Mouse (Mus musculus) midbrain, embryonic 12.5 days (tissue): ENCODE data around the gene Camk2g. TPM values are rescaled to one million over a fixed set of nuclear protein-coding genes. Genes with fewer than 3 reads are reported as not detected.
"Not testable (repeated sequence)": the region's sequence is repeated elsewhere in the genome, so short reads cannot be mapped to it uniquely, and the experiment has no call there.

Experiments used
- ATAC-seq: fragments of 200-750 bp; cut with Nextera tagmentation; 2 replicates; pipeline ENCODE4 v1.8.0; 2017; ENCODE audit warnings: low read depth, moderate TSS enrichment, moderate library complexity; ENCODE audit not compliant: low FRiP score
- H3K27ac ChIP-seq: fragments of 300-500 bp; sonication (generic); replicated peaks from 2 replicates; pipeline ENCODE4 v1.5.1; 2016; ENCODE audit warnings: mild to moderate bottlenecking
- H3K27me3 ChIP-seq: fragments of 300-500 bp; sonication (generic); 2 replicates; pipeline ENCODE4 v1.6.1; 2016; ENCODE audit warnings: mild to moderate bottlenecking
- H3K36me3 ChIP-seq: fragments of 300-500 bp; sonication (generic); 2 replicates; pipeline ENCODE4 v1.6.1; 2016
- H3K4me1 ChIP-seq: fragments of 300-500 bp; sonication (generic); 2 replicates; pipeline ENCODE4 v1.6.1; 2016
- H3K4me2 ChIP-seq: fragments of 300-500 bp; sonication (generic); replicated peaks from 2 replicates; pipeline ENCODE4 v1.6.1; 2016; ENCODE audit warnings: mild to moderate bottlenecking, moderate library complexity
- H3K4me3 ChIP-seq: fragments of 300-500 bp; sonication (generic); 2 replicates; pipeline ENCODE4 v1.5.1; 2016; ENCODE audit warnings: mild to moderate bottlenecking
- H3K9ac ChIP-seq: fragments of 300-500 bp; sonication (generic); replicated peaks from 2 replicates; pipeline ENCODE4 v1.6.1; 2016; ENCODE audit warnings: mild to moderate bottlenecking, moderate library complexity
- H3K9me3 ChIP-seq: fragments of 300-500 bp; sonication (generic); 2 replicates; pipeline ENCODE4 v1.6.1; 2016; ENCODE audit warnings: mild to moderate bottlenecking
- WGBS: fragments of 180-500 bp; shearing (Covaris S2); methylation state at CpG from one replicate; pipeline ENCODE4 v1.1.7; 2016; 5-methylcytosine and 5-hydroxymethylcytosine counted together
- polyA plus RNA-seq: library from polyadenylated mRNA; unstranded; fragments of >200 nt; fragmentation: Nextera tagmentation; extraction: Ambion mirVana; gene quantifications from 2 replicates; pipeline ENCODE4 v1.2.1, GENCODE M21; 2016

Gene Camk2g
- polyA plus RNA-seq, 1 experiment from 2014 or later: 56.8 TPM

DNA sequence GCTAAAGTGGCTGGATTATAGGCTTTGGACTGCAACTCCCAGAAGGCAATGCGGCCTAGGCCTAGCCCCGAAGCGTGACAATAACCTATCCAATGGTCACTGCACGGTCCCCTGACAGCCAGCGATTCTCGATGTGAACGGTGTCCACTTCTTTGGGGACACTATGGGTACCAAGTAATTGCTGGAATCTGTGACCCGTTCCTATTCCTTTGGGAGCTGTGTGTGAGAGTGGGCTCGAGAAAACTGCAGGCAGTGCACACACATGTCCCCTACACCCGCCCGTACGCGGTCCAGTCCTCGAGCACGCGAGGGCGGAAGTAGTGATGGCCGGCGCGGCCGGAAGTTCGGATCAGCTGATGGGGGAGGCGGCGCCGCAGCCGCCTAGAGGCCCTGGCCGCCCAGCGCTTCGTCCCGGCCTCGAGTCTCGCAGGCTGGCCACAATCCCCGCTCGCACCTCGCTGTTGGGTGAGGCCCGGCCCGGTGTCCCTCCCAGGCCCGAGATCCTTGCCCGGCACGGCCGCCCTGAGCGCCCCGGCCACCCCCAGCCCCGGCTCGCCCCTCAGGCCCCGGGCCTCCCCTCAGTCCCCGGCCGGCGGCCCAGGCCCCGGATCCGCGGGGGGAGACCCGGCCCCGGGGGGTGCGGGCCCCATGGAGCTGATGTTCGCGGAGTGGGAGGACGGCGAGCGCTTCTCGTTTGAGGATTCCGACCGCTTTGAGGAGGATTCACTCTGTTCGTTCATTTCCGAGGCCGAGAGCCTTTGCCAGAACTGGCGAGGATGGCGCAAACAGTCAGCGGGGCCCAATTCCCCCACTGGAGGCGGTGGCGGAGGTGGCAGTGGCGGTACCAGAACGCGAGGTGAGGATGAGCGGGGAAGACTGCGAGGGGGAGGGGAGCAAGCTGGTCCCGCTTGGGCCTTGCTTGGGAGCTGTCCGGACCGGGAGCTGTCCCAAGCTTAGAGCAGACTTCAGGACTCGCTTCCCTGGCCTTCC is 86.4 kb downstream of the Camk2g start, which contains the start of gene Zswim8:
Gene Zswim8 (plus strand): TSS at position 352 of the 990 bp plus-strand sequence.
- Histone ChIP-seq H3K9me3 (no peaks in the 10 kb centered on the region), H3K27me3 (no peaks in the 10 kb centered on the region), H3K4me1 (peaks cover 21% of the 10 kb centered on the region), H3K9ac (peak within 1 kb of the TSS; percentile 99), H3K4me2 (peak within 1 kb of the TSS; percentile 85), H3K4me3 (peak within 1 kb of the TSS; percentile 97), H3K27ac (peak within 1 kb of the TSS; percentile 80), H3K36me3 (peaks cover 41% of the 10 kb centered on the region)
- peak; percentile 90 for ATAC-seq
- WGBS: under 1% methylated on average over 73 of the region's 80 CpGs

DNA sequence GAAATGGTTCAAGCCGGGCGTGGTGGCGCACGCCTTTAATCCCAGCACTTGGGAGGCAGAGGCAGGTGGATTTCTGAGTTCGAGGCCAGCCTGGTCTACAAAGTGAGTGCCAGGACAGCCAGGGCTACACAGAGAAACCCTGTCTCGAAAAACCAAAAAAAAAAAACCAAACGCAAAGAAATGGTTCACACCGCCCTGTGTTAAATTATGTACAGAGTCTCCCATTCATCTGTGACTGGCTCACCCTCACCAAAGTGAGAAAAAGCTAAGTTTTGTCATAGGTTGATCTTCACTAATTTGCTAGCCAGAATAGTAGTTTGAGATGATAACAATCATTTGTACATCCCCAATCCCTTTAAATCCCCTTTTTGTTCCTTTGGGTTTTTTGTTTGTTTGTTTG is 90.4 kb downstream of the Camk2g start:
- Histone ChIP-seq H3K4me1 (peaks cover 36% of the 10 kb centered on the region), H3K9ac (peak overlapping the region; percentile 71), H3K4me3 (peak overlapping the region; percentile 63), H3K27ac (peak overlapping the region; percentile 81), H3K36me3 (peaks cover 15% of the 10 kb centered on the region), H3K4me2 (peak overlapping the region; percentile 72)
- not testable (repeated sequence) for H3K27me3 ChIP-seq, H3K9me3 ChIP-seq, ATAC-seq
- WGBS: 11% methylated on average over 8 of the region's 8 CpGs

DNA sequence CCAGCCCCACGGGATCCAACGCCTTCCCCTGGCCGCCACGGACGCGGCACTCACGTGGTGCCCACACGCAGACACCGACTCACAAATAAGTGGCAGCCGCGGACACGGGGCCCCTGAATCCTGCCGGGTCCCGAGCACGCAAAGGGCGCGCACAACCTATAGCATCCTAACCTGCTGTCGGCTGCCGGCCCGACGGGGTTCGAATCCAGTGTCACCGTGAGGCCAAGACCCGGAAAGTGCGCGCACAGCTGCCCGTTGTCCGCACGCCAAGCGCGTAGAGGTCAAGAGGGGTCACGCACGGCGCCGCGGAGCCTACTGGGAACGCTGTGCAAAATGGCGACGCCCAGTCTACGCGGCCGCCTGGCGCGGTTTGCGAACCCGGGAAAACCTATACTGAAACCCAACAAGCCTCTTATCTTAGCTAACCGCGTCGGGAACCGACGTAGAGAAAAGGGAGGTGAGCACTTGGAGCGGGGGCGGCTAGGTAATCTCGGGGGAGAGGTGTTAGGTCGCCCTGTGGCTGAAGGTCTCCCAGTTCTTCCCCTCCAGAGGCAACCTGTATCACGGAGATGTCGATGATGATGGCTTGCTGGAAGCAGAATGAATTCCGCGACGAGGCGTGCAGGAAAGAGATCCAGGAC is 91.0 kb downstream of the Camk2g start, which contains the start of gene Chchd1:
Gene Chchd1 (plus strand): TSS at position 266 of the 641 bp plus-strand sequence.
- H3K4me2 ChIP-seq: peak within 1 kb of the TSS; percentile 72
- peak within 1 kb of the TSS; percentile 81 for H3K27ac ChIP-seq
- H3K4me1 ChIP-seq: peaks cover 38% of the 10 kb centered on the region
- H3K9ac ChIP-seq: peak within 1 kb of the TSS; percentile 71
- H3K4me3 ChIP-seq: peak within 1 kb of the TSS; percentile 63
- WGBS: under 1% methylated on average over 61 of the region's 61 CpGs
- ATAC-seq: peak; percentile 68
- peaks cover 15% of the 10 kb centered on the region for H3K36me3 ChIP-seq
- no peaks in the 10 kb centered on the region for H3K9me3 ChIP-seq
- no peaks in the 10 kb centered on the region for H3K27me3 ChIP-seq

DNA sequence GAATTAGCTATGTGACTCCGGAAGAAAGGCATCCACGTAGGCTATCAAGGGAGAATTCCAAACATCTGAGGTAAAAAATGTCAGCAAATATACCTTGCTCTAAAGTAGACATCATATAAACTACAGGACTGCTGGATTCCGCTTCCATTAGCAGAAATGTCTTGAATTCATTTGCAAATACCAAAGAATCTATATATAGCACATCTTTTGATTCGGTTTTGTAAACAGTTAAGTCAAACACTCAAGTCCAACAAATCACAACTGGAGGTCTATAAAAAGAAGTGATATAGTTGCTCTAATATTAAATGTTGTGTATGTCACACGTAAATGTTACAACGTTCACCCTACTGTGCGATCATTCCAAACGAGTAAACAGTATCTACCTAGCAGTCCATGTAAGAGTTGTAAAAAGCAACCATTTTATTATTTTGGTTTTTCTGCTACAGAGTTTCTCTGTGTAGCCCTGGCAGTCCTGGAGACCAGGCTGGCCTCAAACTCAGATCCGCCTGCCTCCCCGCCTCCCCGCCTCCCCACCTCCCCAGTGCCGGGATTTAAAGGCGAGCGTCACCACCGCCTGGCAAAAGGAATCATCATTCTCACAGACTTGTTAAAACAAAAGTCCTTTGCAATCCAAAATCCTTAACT is 91.7 kb downstream of the Camk2g start:
- Histone ChIP-seq H3K4me2 (peak overlapping the region; percentile 72), H3K27me3 (no peaks in the 10 kb centered on the region), H3K9me3 (no peaks in the 10 kb centered on the region), H3K36me3 (peaks cover 15% of the 10 kb centered on the region), H3K27ac (peak overlapping the region; percentile 81), H3K9ac (peak overlapping the region; percentile 71), H3K4me1 (peaks cover 44% of the 10 kb centered on the region), H3K4me3 (peak overlapping the region; percentile 63)
- WGBS: 16% methylated on average over 15 of the region's 15 CpGs
- ATAC-seq: peak; percentile 13; the same call in 1 of the 2 replicates

DNA sequence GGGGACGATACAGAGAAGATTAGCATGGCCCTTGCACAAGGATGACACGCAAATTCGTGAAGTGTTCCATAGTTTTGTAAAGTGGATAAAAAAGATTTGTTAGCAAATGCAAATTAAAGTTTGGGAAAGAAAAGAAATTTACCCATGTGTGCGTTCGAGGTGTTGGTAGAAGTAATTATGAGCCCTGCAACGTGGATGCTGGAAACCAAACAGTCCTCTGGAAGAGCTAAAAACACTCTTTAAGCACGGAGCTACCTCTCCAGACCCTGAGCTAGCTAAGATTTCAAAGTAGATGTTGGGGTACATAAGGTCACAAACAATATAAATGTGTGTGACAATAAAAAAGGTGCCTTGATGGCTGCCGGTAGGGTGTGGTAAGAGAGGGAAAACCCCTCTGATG is 92.3 kb downstream of the Camk2g start:
- no peak for ATAC-seq
- peaks cover 51% of the 10 kb centered on the region for H3K4me1 ChIP-seq
- peak overlapping the region; percentile 72 for H3K4me2 ChIP-seq
- H3K9ac ChIP-seq: no peak overlapping the region
- no peaks in the 10 kb centered on the region for H3K27me3 ChIP-seq
- WGBS: 82% methylated on average over 8 of the region's 8 CpGs
- H3K9me3 ChIP-seq: no peaks in the 10 kb centered on the region
- peaks cover 15% of the 10 kb centered on the region for H3K36me3 ChIP-seq
- peak overlapping the region; percentile 63; the same call in 1 of the 2 replicates for H3K4me3 ChIP-seq
- H3K27ac ChIP-seq: no peak overlapping the region

DNA sequence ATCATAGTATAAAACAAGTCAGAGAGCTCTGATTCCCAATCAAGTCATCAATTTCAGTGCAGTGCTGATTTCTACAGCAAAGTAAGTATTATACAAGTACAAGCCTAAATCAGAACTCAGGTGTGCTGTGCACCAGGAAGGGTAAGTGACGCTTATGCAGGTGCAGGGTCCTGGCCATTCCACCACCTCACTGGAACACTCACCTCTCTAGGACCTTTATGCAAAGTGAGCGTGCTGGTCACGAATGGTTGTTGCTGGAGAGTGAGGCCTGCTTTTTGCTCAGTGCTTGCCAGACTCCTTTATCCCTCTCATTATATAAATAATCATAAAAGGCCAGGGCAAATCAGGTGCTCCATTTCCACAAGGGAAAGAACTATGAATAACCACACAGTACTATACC is 93.5 kb downstream of the Camk2g start:
- no peak overlapping the region for H3K4me3 ChIP-seq
- H3K36me3 ChIP-seq: peaks cover 11% of the 10 kb centered on the region
- no peak overlapping the region for H3K4me2 ChIP-seq
- no peaks in the 10 kb centered on the region for H3K27me3 ChIP-seq
- H3K4me1 ChIP-seq: peaks cover 61% of the 10 kb centered on the region
- H3K9me3 ChIP-seq: no peaks in the 10 kb centered on the region
- no peak overlapping the region for H3K27ac ChIP-seq
- no peak for ATAC-seq
- H3K9ac ChIP-seq: no peak overlapping the region
- 89% methylated on average over 3 of the region's 3 CpGs for WGBS

DNA sequence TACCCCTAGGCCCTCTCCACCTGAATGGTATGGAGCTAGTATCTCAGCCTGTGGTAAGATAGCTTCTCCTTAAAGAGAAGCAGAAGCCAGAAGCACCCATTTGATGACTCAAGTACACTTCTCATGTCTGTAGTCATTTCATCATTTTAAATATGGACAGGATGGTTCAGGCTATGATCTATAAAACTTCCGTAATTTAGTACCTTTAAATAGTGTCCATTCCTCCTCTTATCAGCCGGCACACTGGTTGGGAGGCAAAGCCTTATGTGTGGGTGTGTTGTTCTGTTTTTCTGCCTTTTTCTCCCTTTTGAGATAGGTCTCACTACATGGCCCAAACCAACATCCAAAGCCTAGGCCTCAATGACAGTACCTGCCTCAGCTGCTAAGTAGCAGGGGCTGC is 95.4 kb downstream of the Camk2g start:
- Histone ChIP-seq H3K36me3 (peaks cover 9% of the 10 kb centered on the region), H3K4me2 (peak overlapping the region; percentile 87; the same call in 1 of the 2 replicates), H3K27ac (no peak overlapping the region), H3K27me3 (no peaks in the 10 kb centered on the region), H3K4me3 (0 out of 2 replicates have a peak overlapping the region, but pooled peaks have one; percentile 5), H3K4me1 (peaks cover 64% of the 10 kb centered on the region), H3K9me3 (no peaks in the 10 kb centered on the region), H3K9ac (peak overlapping the region; percentile 31; the same call in 1 of the 2 replicates)
- WGBS: 92% methylated on average over 2 of the region's 2 CpGs
- ATAC-seq: no peak

- peak overlapping the region; percentile 90 for H3K4me3 ChIP-seq
- no peaks in the 10 kb centered on the region for H3K9me3 ChIP-seq
- WGBS: 15% methylated on average over 1 of the region's 1 CpGs
- H3K27ac ChIP-seq: no peak overlapping the region; the same call in 1 of the 2 replicates
- peaks cover 25% of the 10 kb centered on the region for H3K36me3 ChIP-seq
- H3K4me1 ChIP-seq: peaks cover 60% of the 10 kb centered on the region
- no peaks in the 10 kb centered on the region for H3K27me3 ChIP-seq
- H3K9ac ChIP-seq: peak overlapping the region; percentile 91; the same call in 1 of the 2 replicates
- peak overlapping the region; percentile 87 for H3K4me2 ChIP-seq
- no peak for ATAC-seq
These were observed 96.9 kb downstream of the Camk2g start for GRCm38 (mm10) chr14:20696986-20697385.

GRCm38 (mm10) chr14:20695761-20696520 is 97.9 kb downstream of the Camk2g start:
- peaks cover 35% of the 10 kb centered on the region for H3K36me3 ChIP-seq
- peak overlapping the region; percentile 97 for H3K27ac ChIP-seq
- H3K4me3 ChIP-seq: peak overlapping the region; percentile 90
- WGBS: 15% methylated on average over 27 of the region's 27 CpGs
- H3K9ac ChIP-seq: peak overlapping the region; percentile 91
- no peaks in the 10 kb centered on the region for H3K27me3 ChIP-seq
- peak overlapping the region; percentile 87 for H3K4me2 ChIP-seq
- H3K9me3 ChIP-seq: no peaks in the 10 kb centered on the region
- ATAC-seq: no peak
- peaks cover 51% of the 10 kb centered on the region for H3K4me1 ChIP-seq

DNA sequence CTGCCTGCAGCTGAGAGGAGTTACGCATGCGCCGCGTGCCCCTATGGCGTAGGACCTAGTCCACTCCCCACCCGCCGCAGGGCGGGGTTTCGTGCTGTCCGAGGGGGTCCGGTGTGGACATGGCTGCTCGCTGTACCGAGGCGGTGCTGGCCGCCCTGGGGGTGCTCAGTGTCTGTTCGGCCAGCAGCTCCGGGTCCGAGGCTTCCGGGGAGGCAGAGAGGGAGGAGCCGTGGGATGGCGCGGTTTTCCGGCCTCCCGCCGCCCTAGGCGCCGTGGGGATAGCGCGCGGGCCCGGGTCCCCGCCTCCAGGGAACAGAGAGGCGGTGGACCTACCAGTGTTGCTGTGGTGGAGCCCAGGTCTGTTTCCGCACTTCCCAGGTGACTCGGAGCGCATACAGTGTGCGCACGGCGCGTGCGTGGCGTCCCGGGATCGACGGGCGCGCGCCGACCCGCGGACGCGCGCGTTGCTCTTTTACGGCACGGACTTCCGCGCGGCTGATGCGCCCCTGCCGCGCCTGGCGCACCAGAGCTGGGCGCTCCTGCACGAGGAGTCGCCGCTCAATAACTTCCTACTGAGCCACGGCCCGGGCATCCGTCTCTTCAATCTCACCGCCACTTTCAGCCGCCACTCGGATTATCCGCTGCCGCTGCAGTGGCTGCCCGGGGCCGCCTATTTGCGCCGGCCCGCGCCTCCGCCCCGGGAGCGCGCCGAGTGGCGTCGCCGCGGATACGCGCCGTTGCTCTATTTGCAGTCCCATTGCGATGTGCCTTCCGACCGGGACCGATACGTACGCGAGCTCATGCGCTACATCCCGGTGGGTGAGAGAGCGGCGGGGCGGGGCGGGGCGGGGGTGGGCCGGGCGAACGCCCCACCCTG is 98.8 kb downstream of the Camk2g start, which contains the start of gene Fut11:
Gene Fut11 (plus strand): TSS at position 85 of the 877 bp plus-strand sequence.
- ATAC-seq: peak; percentile 94
- H3K36me3 ChIP-seq: peaks cover 43% of the 10 kb centered on the region

More for the DNA sequence above, 98.8 kb downstream of the Camk2g start, which contains the start of gene Fut11:
- Histone ChIP-seq H3K27me3 (no peaks in the 10 kb centered on the region), H3K27ac (peak within 1 kb of the TSS; percentile 97), H3K9me3 (no peaks in the 10 kb centered on the region), H3K4me1 (peaks cover 45% of the 10 kb centered on the region), H3K9ac (peak within 1 kb of the TSS; percentile 91), H3K4me2 (peak within 1 kb of the TSS; percentile 87), H3K4me3 (peak within 1 kb of the TSS; percentile 90)
- WGBS: under 1% methylated on average over 111 of the region's 111 CpGs
